Mouse (Mus musculus) embryonic facial prominence, embryonic 14.5 days (tissue): Measurements from ENCODE around the gene Pla2g1b. TPM values are rescaled to one million over a fixed set of nuclear protein-coding genes. Genes with fewer than 3 reads are reported as not detected.

ENCODE experiments used
- ATAC-seq: fragments of 200-750 bp; cut with Nextera tagmentation; 2 replicates; pipeline ENCODE4 v1.8.0; 2017; ENCODE audit warnings: low read depth, moderate number of reproducible peaks, moderate TSS enrichment
- DNase-seq: peaks from one replicate; pipeline ENCODE4 v3.0.0-alpha.2; 2015; ENCODE audit warnings: low spot score
- H3K27ac ChIP-seq: fragments of 300-500 bp; sonication (generic); replicated peaks from 2 replicates; pipeline ENCODE4 v1.5.1; 2014; ENCODE audit warnings: low read depth, mild to moderate bottlenecking, low read length, moderate library complexity
- H3K27me3 ChIP-seq: fragments of 300-500 bp; sonication (generic); replicated peaks from 2 replicates; pipeline ENCODE4 v1.6.1; 2014; ENCODE audit warnings: low read length; ENCODE audit not compliant: control insufficient read depth, insufficient read depth
- H3K36me3 ChIP-seq: fragments of 300-500 bp; sonication (generic); 2 replicates; pipeline ENCODE4 v1.6.1; 2014; ENCODE audit warnings: low read length, mixed read lengths; ENCODE audit not compliant: control insufficient read depth, insufficient read depth
- H3K4me1 ChIP-seq: fragments of 300-500 bp; sonication (generic); 2 replicates; pipeline ENCODE4 v1.6.1; 2014; ENCODE audit warnings: antibody characterized with exemption, low read length; ENCODE audit not compliant: control insufficient read depth, insufficient read depth
- H3K4me2 ChIP-seq: fragments of 300-500 bp; sonication (generic); 2 replicates; pipeline ENCODE4 v1.6.1; 2014; ENCODE audit warnings: low read depth, mild to moderate bottlenecking, low read length, moderate library complexity, mixed read lengths
- H3K4me3 ChIP-seq: fragments of 300-500 bp; sonication (generic); 2 replicates; pipeline ENCODE4 v1.5.1; 2014; ENCODE audit warnings: low read depth, mild to moderate bottlenecking, low read length
- H3K9ac ChIP-seq: fragments of 300-500 bp; sonication (generic); 2 replicates; pipeline ENCODE4 v1.6.1; 2014; ENCODE audit warnings: low read depth, mild to moderate bottlenecking, low read length, moderate library complexity, mixed read lengths
- H3K9me3 ChIP-seq: fragments of 300-500 bp; sonication (generic); 2 replicates; pipeline ENCODE4 v1.6.1; 2016; ENCODE audit warnings: low read length; ENCODE audit not compliant: control insufficient read depth
- WGBS: fragments of 180-500 bp; shearing (Covaris S2); extraction: QIAGEN DNeasy Blood & Tissue Kit; methylation state at CpG from one replicate; pipeline ENCODE4 v1.1.7; 2014; 5-methylcytosine and 5-hydroxymethylcytosine counted together
- polyA plus RNA-seq: library from polyadenylated mRNA; unstranded; fragments of >200 nt; fragmentation: Nextera tagmentation; extraction: Ambion mirVana; gene quantifications from 2 replicates; pipeline ENCODE4 v1.2.1, GENCODE M21; 2014

Gene Pla2g1b
- polyA plus RNA-seq, 1 experiment from 2014 or later: not detected

DNA sequence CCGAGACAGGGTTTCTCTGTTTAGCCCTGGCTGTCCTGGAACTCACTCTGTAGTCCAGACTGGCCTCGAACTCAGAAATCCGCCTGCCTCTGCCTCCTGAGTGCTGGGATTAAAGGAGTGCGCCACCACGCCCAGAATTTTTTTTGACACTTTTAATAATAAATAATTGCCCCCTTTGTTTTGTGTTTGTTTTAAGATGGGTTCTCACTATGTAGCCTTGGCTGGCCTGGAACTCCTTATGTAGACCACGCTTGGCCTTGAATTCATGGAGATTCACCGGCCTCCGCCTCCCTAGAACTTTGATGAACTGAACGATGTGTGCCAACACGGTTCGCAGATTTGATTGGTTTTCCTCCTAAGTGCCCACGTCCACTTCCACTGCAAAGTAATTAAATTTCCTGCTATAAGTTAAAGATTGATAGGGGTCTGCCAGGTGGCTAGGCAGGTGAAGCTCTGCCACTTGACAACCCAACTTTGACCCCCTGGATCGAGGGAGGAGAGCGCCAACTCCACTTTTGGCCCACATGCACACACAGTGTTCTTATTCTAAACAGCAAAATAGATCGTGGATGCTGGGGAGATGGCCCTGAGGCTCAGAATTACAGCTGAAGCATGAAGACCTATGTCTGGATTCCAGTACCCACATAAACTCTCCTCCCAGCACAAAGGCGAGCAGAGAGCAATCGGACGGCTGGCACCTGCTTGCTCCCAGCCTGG lies 19.6 kb downstream of the Pla2g1b start:
- ATAC-seq: no peak
- 83% methylated on average over 18 of the region's 18 CpGs for WGBS
- no peak overlapping the region for H3K4me3 ChIP-seq

GRCm38 (mm10) chr5:115486726-115487125 lies 20.7 kb downstream of the Pla2g1b start:
- no peaks in the 10 kb centered on the region for H3K9me3 ChIP-seq
- no peak overlapping the region for H3K4me2 ChIP-seq

More for the DNA sequence above, 19.6 kb downstream of the Pla2g1b start:
- Histone ChIP-seq H3K4me1 (peaks cover 13% of the 10 kb centered on the region; the same call in 1 of the 2 replicates), H3K36me3 (no peaks in the 10 kb centered on the region), H3K9ac (no peak overlapping the region), H3K9me3 (no peaks in the 10 kb centered on the region), H3K27ac (no peak overlapping the region), H3K27me3 (peaks cover 3% of the 10 kb centered on the region; the same call in 1 of the 2 replicates), H3K4me2 (no peak overlapping the region)
- DNase-seq: no peak

DNA sequence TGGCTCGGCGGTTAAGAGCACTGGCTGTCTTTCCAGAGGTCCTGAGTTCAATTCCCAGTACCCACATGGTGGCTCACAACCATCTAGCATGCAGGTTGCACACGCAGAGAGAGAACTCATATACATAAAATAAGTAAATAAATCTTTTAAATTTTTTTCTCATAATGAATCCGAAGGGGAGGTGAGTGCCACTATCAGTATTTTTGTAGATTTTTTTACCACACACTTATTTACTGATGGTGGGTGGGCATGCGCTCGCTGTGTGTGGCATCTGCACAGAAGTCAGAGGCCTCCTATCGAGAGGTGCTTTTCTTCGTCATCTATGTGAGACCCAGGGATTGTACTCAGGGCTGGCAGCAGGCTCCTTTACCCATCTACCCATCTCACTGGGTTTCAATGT lies 21.3 kb downstream of the Pla2g1b start:
- Histone ChIP-seq H3K27ac (no peak overlapping the region), H3K9me3 (no peaks in the 10 kb centered on the region), H3K36me3 (no peaks in the 10 kb centered on the region), H3K4me2 (no peak overlapping the region), H3K27me3 (no peaks in the 10 kb centered on the region; the same call in 1 of the 2 replicates), H3K4me3 (no peak overlapping the region), H3K4me1 (peaks cover 27% of the 10 kb centered on the region), H3K9ac (no peak overlapping the region)
- 84% methylated on average over 8 of the region's 8 CpGs for WGBS
- ATAC-seq (no peak), DNase-seq (no peak)

More at GRCm38 (mm10) chr5:115486726-115487125, 20.7 kb downstream of the Pla2g1b start:
- DNase-seq: no peak
- 46% methylated on average over 4 of the region's 4 CpGs for WGBS
- Histone ChIP-seq H3K27ac (no peak overlapping the region), H3K4me1 (peaks cover 22% of the 10 kb centered on the region), H3K9ac (no peak overlapping the region), H3K36me3 (no peaks in the 10 kb centered on the region), H3K4me3 (no peak overlapping the region), H3K27me3 (peaks cover 3% of the 10 kb centered on the region; the same call in 1 of the 2 replicates)
- ATAC-seq: no peak

GRCm38 (mm10) chr5:115487942-115488580 lies 22.0 kb downstream of the Pla2g1b start:
- Histone ChIP-seq H3K4me2 (peak overlapping the region; percentile 72; the same call in 1 of the 2 replicates), H3K27me3 (no peaks in the 10 kb centered on the region), H3K27ac (no peak overlapping the region)

GRCm38 (mm10) chr5:115488841-115489698 lies 23.0 kb downstream of the Pla2g1b start:
- Histone ChIP-seq H3K9ac (peak overlapping the region; percentile 90), H3K27me3 (no peaks in the 10 kb centered on the region), H3K36me3 (no peaks in the 10 kb centered on the region), H3K4me3 (peak overlapping the region; percentile 43), H3K4me1 (peaks cover 22% of the 10 kb centered on the region), H3K9me3 (no peaks in the 10 kb centered on the region), H3K27ac (peak overlapping the region; percentile 100), H3K4me2 (peak overlapping the region; percentile 72)
- DNase-seq (peak; percentile 96), ATAC-seq (peak; percentile 67)
- WGBS: 0% methylated on average over 36 of the region's 39 CpGs

More at GRCm38 (mm10) chr5:115487942-115488580, 22.0 kb downstream of the Pla2g1b start:
- ATAC-seq (no peak), DNase-seq (no peak)
- Histone ChIP-seq H3K9ac (no peak overlapping the region; the same call in 1 of the 2 replicates), H3K4me3 (no peak overlapping the region), H3K4me1 (peaks cover 22% of the 10 kb centered on the region), H3K9me3 (no peaks in the 10 kb centered on the region), H3K36me3 (no peaks in the 10 kb centered on the region)
- WGBS: 73% methylated on average over 9 of the region's 9 CpGs

GRCm38 (mm10) chr5:115489699-115490637 lies 23.9 kb downstream of the Pla2g1b start:
- H3K4me3 ChIP-seq: peak overlapping the region; percentile 43
- H3K9me3 ChIP-seq: no peaks in the 10 kb centered on the region
- DNase-seq (peak; percentile 95), ATAC-seq (peak; percentile 76)
- peak overlapping the region; percentile 100 for H3K27ac ChIP-seq
- peak overlapping the region; percentile 90 for H3K9ac ChIP-seq
- WGBS: under 1% methylated on average over 50 of the region's 50 CpGs
- H3K4me2 ChIP-seq: peak overlapping the region; percentile 72
- peaks cover 22% of the 10 kb centered on the region for H3K4me1 ChIP-seq
- H3K36me3 ChIP-seq: no peaks in the 10 kb centered on the region
- H3K27me3 ChIP-seq: no peaks in the 10 kb centered on the region

- Histone ChIP-seq H3K27me3 (no peaks in the 10 kb centered on the region), H3K4me2 (peak overlapping the region; percentile 72), H3K4me3 (peak overlapping the region; percentile 1; the same call in 1 of the 2 replicates), H3K36me3 (no peaks in the 10 kb centered on the region), H3K9me3 (no peaks in the 10 kb centered on the region), H3K4me1 (peaks cover 22% of the 10 kb centered on the region), H3K9ac (no peak overlapping the region), H3K27ac (peak overlapping the region; percentile 100)
- WGBS: 9% methylated on average over 8 of the region's 8 CpGs
- no peak for DNase-seq
- ATAC-seq: no peak
Observed at GRCm38 (mm10) chr5:115490638-115491000, 24.6 kb downstream of the Pla2g1b start.
